Mouse (Mus musculus): Measurements from ENCODE around the gene A630076J17Rik.

GRCm38 (mm10) chr3:107256724-107257123 lies 26.3 kb downstream of the A630076J17Rik start:
- TF ChIP-seq CTCF (IDR thresholded peaks at IDR 0.05; ENCODE audit: borderline replicate concordance, insufficient read depth, low read depth, low read length) (no peak), POLR2A (IDR thresholded peaks at IDR 0.05; ENCODE audit: borderline replicate concordance, insufficient read depth, low read length) (no peak)
